Mouse (Mus musculus) Patski (cell line): ENCODE measurements around the gene Gsc2. TPM values are rescaled to one million over a fixed set of nuclear protein-coding genes. Genes with fewer than 3 reads are reported as not detected.

Experiments used
- ATAC-seq: fragments of 100-300 bp; one replicate; pipeline ENCODE4 v1.8.0; 2021
- CTCF ChIA-PET: fragments of 350-600 bp; sonication (Branson Sonifier 250); formaldehyde crosslinking; loops from one replicate; lab custom pipeline; 2022; ENCODE audit warnings: inconsistent platforms; lab: Charles Lee
- POLR2A ChIA-PET: fragments of 350-600 bp; sonication (Branson Sonifier 250); formaldehyde crosslinking; loops from one replicate; lab custom pipeline; 2022; ENCODE audit warnings: antibody characterized with exemption, inconsistent platforms; lab: Charles Lee
- DNase-seq: peaks from one replicate; pipeline ENCODE4 v3.0.0-alpha.2; 2011; ENCODE audit warnings: low read depth, low spot score
- H3K27me3 ChIP-seq: fragments of 371-371 bp; one replicate; pipeline ENCODE4 v1.5.1; 2021
- CTCF ChIP-seq: fragments of 100-300 bp; IDR thresholded peaks from one replicate; pipeline ENCODE4 v1.5.1; 2021
- in situ Hi-C: fragments of 300-500 bp; cut with MboI; formaldehyde crosslinking; loops from 3 replicates; pipeline ENCODE4 v1.11.1; 2018; ENCODE audit warnings: low pct_unique_long_range_greater_than_20kb, mixed read lengths
- polyA plus RNA-seq: library from polyadenylated mRNA; unstranded; gene quantifications from one replicate; pipeline ENCODE4 v1.2.3, GENCODE M21; 2021

Gsc2 gene
- polyA plus RNA-seq, 1 experiment from 2014 or later: not detected

- peak; percentile 86 for TF ChIP-seq CTCF
- ChIA-PET POLR2A (interaction anchor here (1.2 kb wide), 1 partner anchor 10 kb away, joined by 4 read pairs; the partner anchor contains the start of gene Slc25a1), CTCF (interaction anchor here (0.6 to 2.7 kb wide), 9 partner anchors 9 to 79 kb away, joined by 3 to 19 read pairs (median 4); partner anchors contain the start of gene Slc25a1)
- ATAC-seq (peak; percentile 81), DNase-seq (no peak)
- H3K27me3 ChIP-seq: peaks cover 32% of the 10 kb centered on the region
- in situ Hi-C loops: no loop called here
Observed at GRCm38 (mm10) chr16:17938821-17939220, 24.0 kb upstream of the Gsc2 start.

- ATAC-seq (no peak), DNase-seq (no peak)
- POLR2A ChIA-PET: interaction anchor here (0.8 to 1.2 kb wide), 2 partner anchors 10 to 23 kb away, joined by 3 to 4 read pairs; partner anchors contain the start of gene Slc25a1
- in situ Hi-C loops: no loop called here
- CTCF ChIA-PET: interaction anchor here (0.6 to 2.7 kb wide), 6 partner anchors 10 to 79 kb away, joined by 3 to 19 read pairs (median 4); partner anchors contain the start of gene Slc25a1
- TF ChIP-seq CTCF: no peak
- H3K27me3 ChIP-seq: peaks cover 32% of the 10 kb centered on the region
Observed at GRCm38 (mm10) chr16:17938187-17938586, 23.3 kb upstream of the Gsc2 start.

- no peak for DNase-seq
- ATAC-seq: no peak
- in situ Hi-C loops: no loop called here
- peaks cover 32% of the 10 kb centered on the region for H3K27me3 ChIP-seq
- ChIA-PET POLR2A (interaction anchor here (0.8 kb wide), 1 partner anchor 9 kb away, joined by 4 read pairs; the partner anchor contains the start of gene Slc25a1), CTCF (interaction anchor here (2.7 kb wide), 1 partner anchor 8 kb away, joined by 19 read pairs; the partner anchor contains the start of gene Slc25a1)
- TF ChIP-seq CTCF: no peak
Observed at GRCm38 (mm10) chr16:17936776-17937175, 21.9 kb upstream of the Gsc2 start.

GRCm38 (mm10) chr16:17934445-17934910 is 19.6 kb upstream of the Gsc2 start:
- DNase-seq (no peak), ATAC-seq (no peak)
- in situ Hi-C loops: no loop called here
- ChIA-PET CTCF (no interaction called here), POLR2A (no interaction called here)
- no peak for TF ChIP-seq CTCF
- H3K27me3 ChIP-seq: peaks cover 32% of the 10 kb centered on the region

- CTCF ChIA-PET: no interaction called here
- peaks cover 32% of the 10 kb centered on the region for H3K27me3 ChIP-seq
- POLR2A ChIA-PET: no interaction called here
Observed at GRCm38 (mm10) chr16:17933594-17934444, 19.0 kb upstream of the Gsc2 start.

GRCm38 (mm10) chr16:17931906-17932460 is 17.1 kb upstream of the Gsc2 start:
- ChIA-PET POLR2A (no interaction called here), CTCF (no interaction called here)
- ATAC-seq (no peak), DNase-seq (no peak)
- peaks cover 21% of the 10 kb centered on the region for H3K27me3 ChIP-seq
- TF ChIP-seq CTCF: no peak
- in situ Hi-C loops: no loop called here

More at GRCm38 (mm10) chr16:17933594-17934444, 19.0 kb upstream of the Gsc2 start:
- DNase-seq (no peak), ATAC-seq (no peak)
- TF ChIP-seq CTCF: no peak
- in situ Hi-C loops: no loop called here

GRCm38 (mm10) chr16:17929631-17930030 is 14.8 kb upstream of the Gsc2 start:
- ATAC-seq (no peak), DNase-seq (no peak)
- ChIA-PET CTCF (interaction anchor here (1.0 to 2.2 kb wide), 5 partner anchors 9 to 118 kb away, joined by 3 to 19 read pairs (median 4); no protein-coding TSS in a partner anchor), POLR2A (interaction anchor here (1.3 kb wide), 1 partner anchor 11 kb away, joined by 3 read pairs; no protein-coding TSS in a partner anchor)
- TF ChIP-seq CTCF: no peak
- in situ Hi-C loops: no loop called here
- peaks cover 6% of the 10 kb centered on the region for H3K27me3 ChIP-seq

GRCm38 (mm10) chr16:17929211-17929610 is 14.4 kb upstream of the Gsc2 start:
- no peak for ATAC-seq
- ChIA-PET CTCF (interaction anchor here (1.1 to 2.2 kb wide), 6 partner anchors 9 to 118 kb away, joined by 3 to 19 read pairs (median 3); no protein-coding TSS in a partner anchor), POLR2A (interaction anchor here (0.6 to 1.3 kb wide), 3 partner anchors 9 to 57 kb away, joined by 3 to 4 read pairs (median 3); no protein-coding TSS in a partner anchor)
- TF ChIP-seq CTCF: no peak
- in situ Hi-C loops: no loop called here
- peaks cover 2% of the 10 kb centered on the region for H3K27me3 ChIP-seq
- no peak for DNase-seq

GRCm38 (mm10) chr16:17928627-17929104 is 13.8 kb upstream of the Gsc2 start:
- ChIA-PET POLR2A (interaction anchor here (0.6 to 1.3 kb wide), 3 partner anchors 10 to 57 kb away, joined by 3 to 4 read pairs (median 3); no protein-coding TSS in a partner anchor), CTCF (interaction anchor here (1.0 to 2.2 kb wide), 7 partner anchors 10 to 119 kb away, joined by 3 to 19 read pairs (median 3); no protein-coding TSS in a partner anchor)
- in situ Hi-C loops: no loop called here
- DNase-seq (peak; percentile 53), ATAC-seq (peak; percentile 75)
- H3K27me3 ChIP-seq: no peaks in the 10 kb centered on the region
- TF ChIP-seq CTCF: no peak
